Mouse (Mus musculus) erythroblast, embryonic 14.5 days (primary cell): ENCODE results near the gene Olfr867.

Experiments
- GATA1 ChIP-seq: IDR thresholded peaks from 2 replicates; pipeline ENCODE4 v1.6.1; 2012; ENCODE audit warnings: low read length, inconsistent platforms, mixed read lengths
- TAL1 ChIP-seq: IDR thresholded peaks from 3 replicates; pipeline ENCODE4 v1.6.1; 2012; ENCODE audit warnings: low read length, inconsistent platforms, mixed read lengths

- TF ChIP-seq TAL1 = no peak
- TF ChIP-seq GATA1 = no peak
Measured at GRCm38 (mm10) chr9:20047964-20048363, 9.4 kb downstream of the Olfr867 start.
